Mouse (Mus musculus) lung, postnatal 0 days (tissue): Measurements from ENCODE around the gene Ltb.

ENCODE experiments used
- CTCF ChIP-seq: IDR thresholded peaks from 2 replicates; pipeline ENCODE4 v1.5.1; 2016; ENCODE audit warnings: antibody characterized with exemption, mild to moderate bottlenecking
- EP300 ChIP-seq: IDR thresholded peaks from 2 replicates; pipeline ENCODE4 v1.6.1; 2016; ENCODE audit warnings: antibody characterized with exemption, mild to moderate bottlenecking, control low read depth

GRCm38 (mm10) chr17:35218516-35219193 lies 24.4 kb downstream of the Ltb start:
- TF ChIP-seq CTCF (no peak), EP300 (no peak)
